Mouse (Mus musculus) layer of hippocampus, adult 9-10 months (tissue): ENCODE data around the gene Aak1.

Source experiments
- DNase-seq: peaks from one replicate; pipeline ENCODE4 v3.0.0; 2022; ENCODE audit warnings: low spot score

Gene Aak1

GRCm38 (mm10) chr6:86963987-86964685 is 114.8 kb downstream of the Aak1 start:
- no peak for DNase-seq

GRCm38 (mm10) chr6:86967166-86967565 is 117.8 kb downstream of the Aak1 start:
- DNase-seq: no peak

- DNase-seq: no peak
Observed at GRCm38 (mm10) chr6:86973956-86974355, 124.6 kb downstream of the Aak1 start.

- no peak for DNase-seq
Observed at GRCm38 (mm10) chr6:86978156-86978908, 129.0 kb downstream of the Aak1 start.

- DNase-seq: no peak
Observed at GRCm38 (mm10) chr6:86978909-86979265, 129.6 kb downstream of the Aak1 start.

- DNase-seq: no peak
Observed at GRCm38 (mm10) chr6:86981206-86981605, 131.9 kb downstream of the Aak1 start.

- no peak for DNase-seq
Observed at GRCm38 (mm10) chr6:86985314-86986106, 136.2 kb downstream of the Aak1 start.

GRCm38 (mm10) chr6:86989576-86989975 is 140.3 kb downstream of the Aak1 start:
- no peak for DNase-seq

GRCm38 (mm10) chr6:86991041-86991440 is 141.7 kb downstream of the Aak1 start:
- no peak for DNase-seq

- no peak for DNase-seq
Observed at GRCm38 (mm10) chr6:86992349-86992748, 143.0 kb downstream of the Aak1 start.

GRCm38 (mm10) chr6:86994254-86994653 is 144.9 kb downstream of the Aak1 start:
- no peak for DNase-seq

GRCm38 (mm10) chr6:86996629-86997307 is 147.5 kb downstream of the Aak1 start:
- DNase-seq: no peak

GRCm38 (mm10) chr6:86997360-86997759 is 148.0 kb downstream of the Aak1 start:
- DNase-seq: no peak

- DNase-seq: no peak
Observed at GRCm38 (mm10) chr6:87001995-87002394, 152.7 kb downstream of the Aak1 start.

- peak; percentile 87 for DNase-seq
Observed at GRCm38 (mm10) chr6:87002521-87003055, 153.3 kb downstream of the Aak1 start.

- DNase-seq: no peak
Observed at GRCm38 (mm10) chr6:87004099-87004498, 154.8 kb downstream of the Aak1 start.

GRCm38 (mm10) chr6:87005577-87005976 is 156.3 kb downstream of the Aak1 start:
- no peak for DNase-seq

GRCm38 (mm10) chr6:87008887-87009286 is 159.6 kb downstream of the Aak1 start, which contains the start of gene Nfu1:
Nfu1 (plus strand) TSS chr6:87009236.
- no peak for DNase-seq

GRCm38 (mm10) chr6:87009692-87010328 is 160.5 kb downstream of the Aak1 start:
- peak; percentile 83 for DNase-seq

GRCm38 (mm10) chr6:87016916-87017315 is 167.6 kb downstream of the Aak1 start:
- peak; percentile 50 for DNase-seq

GRCm38 (mm10) chr6:87018874-87019273 is 169.6 kb downstream of the Aak1 start:
- no peak for DNase-seq
